Mouse (Mus musculus) forebrain, embryonic 16.5 days (tissue): ENCODE measurements around the gene A430005L14Rik. TPM values are rescaled to one million over a fixed set of nuclear protein-coding genes. Genes with fewer than 3 reads are reported as not detected.

Source experiments
- ATAC-seq: fragments of 200-750 bp; cut with Nextera tagmentation; 2 replicates; pipeline ENCODE4 v1.8.0; 2017; ENCODE audit warnings: mild to moderate bottlenecking, moderate library complexity
- H3K27ac ChIP-seq: fragments of 300-500 bp; sonication (generic); 2 replicates; pipeline ENCODE4 v1.5.1; 2014; ENCODE audit warnings: low read length, control low read depth
- H3K27me3 ChIP-seq: fragments of 300-500 bp; sonication (generic); replicated peaks from 2 replicates; pipeline ENCODE4 v1.6.1; 2014; ENCODE audit warnings: low read length; ENCODE audit not compliant: control insufficient read depth, insufficient read depth
- H3K36me3 ChIP-seq: fragments of 300-500 bp; sonication (generic); 2 replicates; pipeline ENCODE4 v1.6.1; 2014; ENCODE audit not compliant: control insufficient read depth, insufficient read depth
- H3K4me1 ChIP-seq: fragments of 300-500 bp; sonication (generic); replicated peaks from 2 replicates; pipeline ENCODE4 v1.6.1; 2014; ENCODE audit warnings: low read length; ENCODE audit not compliant: control insufficient read depth, insufficient read depth
- H3K4me2 ChIP-seq: fragments of 300-500 bp; sonication (generic); 2 replicates; pipeline ENCODE4 v1.6.1; 2014; ENCODE audit warnings: mild to moderate bottlenecking, low read length, control low read depth
- H3K4me3 ChIP-seq: fragments of 300-500 bp; sonication (generic); replicated peaks from 2 replicates; pipeline ENCODE4 v1.5.1; 2014; ENCODE audit warnings: mild to moderate bottlenecking, low read length, control low read depth
- H3K9ac ChIP-seq: fragments of 300-500 bp; sonication (generic); replicated peaks from 2 replicates; pipeline ENCODE4 v1.6.1; 2014; ENCODE audit warnings: low read depth, low read length, control low read depth
- H3K9me3 ChIP-seq: fragments of 300-500 bp; sonication (generic); 2 replicates; pipeline ENCODE4 v1.6.1; 2016; ENCODE audit warnings: low read length; ENCODE audit not compliant: control insufficient read depth
- WGBS: fragments of 180-500 bp; shearing (Covaris S2); extraction: QIAGEN DNeasy Blood & Tissue Kit; methylation state at CpG from one replicate; pipeline ENCODE4 v1.1.7; 2014; 5-methylcytosine and 5-hydroxymethylcytosine counted together
- polyA plus RNA-seq: library from polyadenylated mRNA; unstranded; fragments of >200 nt; fragmentation: Nextera tagmentation; extraction: Ambion mirVana; gene quantifications from 2 replicates; pipeline ENCODE4 v1.2.1, GENCODE M21; 2015

Gene A430005L14Rik
- polyA plus RNA-seq, 1 experiment from 2014 or later: 66.1 TPM

GRCm38 (mm10) chr4:153962631-153963030, 5.6 kb downstream of the A430005L14Rik start:
- no peak for ATAC-seq
- 84% methylated on average over 7 of the region's 7 CpGs for WGBS
- H3K4me1 ChIP-seq: peaks cover 9% of the 10 kb centered on the region
- H3K36me3 ChIP-seq: peaks cover 15% of the 10 kb centered on the region
- H3K9me3 ChIP-seq: no peaks in the 10 kb centered on the region
- H3K9ac ChIP-seq: no peak overlapping the region
- no peaks in the 10 kb centered on the region for H3K27me3 ChIP-seq
- H3K27ac ChIP-seq: no peak overlapping the region
- no peak overlapping the region for H3K4me3 ChIP-seq
- H3K4me2 ChIP-seq: no peak overlapping the region

- Histone ChIP-seq H3K4me1 (no peaks in the 10 kb centered on the region), H3K36me3 (peaks cover 15% of the 10 kb centered on the region; the same call in 1 of the 2 replicates), H3K4me3 (no peak overlapping the region), H3K9me3 (no peaks in the 10 kb centered on the region), H3K4me2 (no peak overlapping the region), H3K9ac (no peak overlapping the region), H3K27me3 (no peaks in the 10 kb centered on the region), H3K27ac (no peak overlapping the region)
- 86% methylated on average over 5 of the region's 5 CpGs for WGBS
- ATAC-seq: no peak
Observed at GRCm38 (mm10) chr4:153966651-153967050, 9.6 kb downstream of the A430005L14Rik start.

- peaks cover 9% of the 10 kb centered on the region; the same call in 1 of the 2 replicates for H3K36me3 ChIP-seq
- H3K4me2 ChIP-seq: no peak overlapping the region
- no peak overlapping the region for H3K9ac ChIP-seq
- no peak overlapping the region for H3K4me3 ChIP-seq
- no peak overlapping the region for H3K27ac ChIP-seq
- H3K27me3 ChIP-seq: no peaks in the 10 kb centered on the region
- H3K9me3 ChIP-seq: no peaks in the 10 kb centered on the region
- no peak for ATAC-seq
- H3K4me1 ChIP-seq: no peaks in the 10 kb centered on the region
- 83% methylated on average over 2 of the region's 2 CpGs for WGBS
Observed at GRCm38 (mm10) chr4:153967556-153967955, 10.5 kb downstream of the A430005L14Rik start.

- 77% methylated on average over 2 of the region's 2 CpGs for WGBS
- Histone ChIP-seq H3K4me2 (no peak overlapping the region), H3K4me1 (no peaks in the 10 kb centered on the region; the same call in 1 of the 2 replicates), H3K9ac (no peak overlapping the region), H3K9me3 (no peaks in the 10 kb centered on the region), H3K36me3 (peaks cover 6% of the 10 kb centered on the region; the same call in 1 of the 2 replicates), H3K27ac (no peak overlapping the region), H3K4me3 (no peak overlapping the region), H3K27me3 (no peaks in the 10 kb centered on the region)
- no peak for ATAC-seq
Observed at GRCm38 (mm10) chr4:153968063-153968462, 11.0 kb downstream of the A430005L14Rik start.

GRCm38 (mm10) chr4:153974431-153975291, 17.6 kb downstream of the A430005L14Rik start, which contains the start of the genes Dffb and Cep104:
Gene Dffb (minus strand): TSS chr4:153975126.
Gene Cep104 (plus strand): TSS chr4:153975194.
- peak within 1 kb of the TSS; percentile 54; the same call in 1 of the 2 replicates for H3K27ac ChIP-seq
- 1% methylated on average over 68 of the region's 68 CpGs for WGBS
- ATAC-seq: peak; percentile 99

GRCm38 (mm10) chr4:153975292-153975662, 18.2 kb downstream of the A430005L14Rik start:
- Histone ChIP-seq H3K4me2 (peak overlapping the region; percentile 64), H3K9ac (peak overlapping the region; percentile 72), H3K36me3 (peaks cover 5% of the 10 kb centered on the region), H3K27ac (no peak overlapping the region), H3K27me3 (no peaks in the 10 kb centered on the region), H3K9me3 (no peaks in the 10 kb centered on the region), H3K4me1 (peaks cover 24% of the 10 kb centered on the region), H3K4me3 (peak overlapping the region; percentile 74)
- ATAC-seq: peak; percentile 56; the same call in 1 of the 2 replicates
- WGBS: under 1% methylated on average over 33 of the region's 33 CpGs

More at GRCm38 (mm10) chr4:153974431-153975291, 17.6 kb downstream of the A430005L14Rik start, which contains the start of the genes Dffb and Cep104:
- H3K27me3 ChIP-seq: no peaks in the 10 kb centered on the region
- peak within 1 kb of the TSS; percentile 83 for H3K9ac ChIP-seq
- peaks cover 5% of the 10 kb centered on the region for H3K36me3 ChIP-seq
- H3K4me3 ChIP-seq: peak within 1 kb of the TSS; percentile 74
- no peaks in the 10 kb centered on the region for H3K9me3 ChIP-seq
- H3K4me1 ChIP-seq: peaks cover 24% of the 10 kb centered on the region
- peak within 1 kb of the TSS; percentile 75 for H3K4me2 ChIP-seq

- peak overlapping the region; percentile 64 for H3K4me2 ChIP-seq
- H3K4me3 ChIP-seq: peak overlapping the region; percentile 74
- peaks cover 24% of the 10 kb centered on the region for H3K4me1 ChIP-seq
- no peak for ATAC-seq
- 31% methylated on average over 6 of the region's 6 CpGs for WGBS
- peak overlapping the region; percentile 48 for H3K9ac ChIP-seq
- no peaks in the 10 kb centered on the region for H3K27me3 ChIP-seq
- no peaks in the 10 kb centered on the region for H3K9me3 ChIP-seq
- peaks cover 5% of the 10 kb centered on the region for H3K36me3 ChIP-seq
- no peak overlapping the region for H3K27ac ChIP-seq
Observed at GRCm38 (mm10) chr4:153975768-153976167, 18.7 kb downstream of the A430005L14Rik start.

GRCm38 (mm10) chr4:153979243-153979642, 22.2 kb downstream of the A430005L14Rik start:
- 90% methylated on average over 10 of the region's 10 CpGs for WGBS

GRCm38 (mm10) chr4:153980470-153980869, 23.4 kb downstream of the A430005L14Rik start:
- Histone ChIP-seq H3K4me1 (peaks cover 13% of the 10 kb centered on the region), H3K4me3 (no peak overlapping the region), H3K9ac (no peak overlapping the region), H3K27me3 (no peaks in the 10 kb centered on the region), H3K4me2 (no peak overlapping the region), H3K27ac (no peak overlapping the region), H3K9me3 (no peaks in the 10 kb centered on the region), H3K36me3 (peaks cover 29% of the 10 kb centered on the region)
- no peak for ATAC-seq
- 93% methylated on average over 11 of the region's 11 CpGs for WGBS

More at GRCm38 (mm10) chr4:153979243-153979642, 22.2 kb downstream of the A430005L14Rik start:
- Histone ChIP-seq H3K4me3 (no peak overlapping the region), H3K9me3 (no peaks in the 10 kb centered on the region), H3K4me1 (peaks cover 15% of the 10 kb centered on the region), H3K27ac (no peak overlapping the region), H3K9ac (no peak overlapping the region), H3K4me2 (no peak overlapping the region), H3K27me3 (no peaks in the 10 kb centered on the region), H3K36me3 (peaks cover 22% of the 10 kb centered on the region)
- ATAC-seq: no peak
